Mouse (Mus musculus) cortical plate, adult 2 months (tissue): ENCODE results near the gene B4galt3. TPM values are rescaled to one million over a fixed set of nuclear protein-coding genes. Genes with fewer than 3 reads are reported as not detected.

Experiments used
- H3K27ac ChIP-seq: fragments of 200-500 bp; 2 replicates; pipeline ENCODE4 v1.5.1; 2012; ENCODE audit warnings: low read length, control low read depth, inconsistent platforms; ENCODE audit not compliant: insufficient read depth
- H3K4me1 ChIP-seq: fragments of 200-500 bp; 2 replicates; pipeline ENCODE4 v1.6.1; 2011; ENCODE audit warnings: low read length; ENCODE audit not compliant: control insufficient read depth, insufficient read depth
- H3K4me3 ChIP-seq: fragments of 200-500 bp; 2 replicates; pipeline ENCODE4 v1.5.1; 2011; ENCODE audit warnings: mild to moderate bottlenecking, low read length, control low read depth; ENCODE audit not compliant: insufficient read depth
- CTCF ChIP-seq: fragments of 200-500 bp; IDR thresholded peaks from 2 replicates; pipeline ENCODE4 v1.5.1; 2011; ENCODE audit warnings: mild to moderate bottlenecking, control low read depth, low read length; ENCODE audit not compliant: insufficient read depth; ENCODE audit errors: extremely low read depth
- POLR2A ChIP-seq: fragments of 200-500 bp; IDR thresholded peaks from 2 replicates; pipeline ENCODE4 v1.6.1; 2011; ENCODE audit warnings: mild to moderate bottlenecking, low read length, control low read depth; ENCODE audit not compliant: insufficient read depth; ENCODE audit errors: extremely low read depth
- polyA plus RNA-seq: library from polyadenylated mRNA; depleted of rRNA; stranded (reverse); fragments of >200 nt; gene quantifications from 2 replicates; pipeline ENCODE4 v1.2.3, GENCODE M21; 2012

Gene B4galt3
- polyA plus RNA-seq, 1 experiment: 73.7 TPM

GRCm38 (mm10) chr1:171227879-171228278 lies 42.2 kb upstream of the B4galt3 start:
- Histone ChIP-seq H3K4me3 (no peak overlapping the region), H3K27ac (no peak overlapping the region), H3K4me1 (no peaks in the 10 kb centered on the region)
- no peak for TF ChIP-seq CTCF
- no peak for TF ChIP-seq POLR2A

- Histone ChIP-seq H3K27ac (no peak overlapping the region), H3K4me1 (no peaks in the 10 kb centered on the region), H3K4me3 (no peak overlapping the region)
- no peak for TF ChIP-seq POLR2A
- no peak for TF ChIP-seq CTCF
Observed at GRCm38 (mm10) chr1:171229750-171230149, 40.4 kb upstream of the B4galt3 start.

- no peak overlapping the region for H3K4me3 ChIP-seq
- H3K4me1 ChIP-seq: no peaks in the 10 kb centered on the region
- no peak overlapping the region for H3K27ac ChIP-seq
- TF ChIP-seq CTCF (no peak), POLR2A (no peak)
Observed at GRCm38 (mm10) chr1:171230215-171230614, 39.9 kb upstream of the B4galt3 start.

GRCm38 (mm10) chr1:171231844-171232243 lies 38.3 kb upstream of the B4galt3 start:
- Histone ChIP-seq H3K27ac (no peak overlapping the region), H3K4me3 (no peak overlapping the region), H3K4me1 (no peaks in the 10 kb centered on the region)
- TF ChIP-seq CTCF: no peak
- no peak for TF ChIP-seq POLR2A

- TF ChIP-seq POLR2A (no peak), CTCF (no peak)
- no peak overlapping the region for H3K27ac ChIP-seq
- no peak overlapping the region for H3K4me3 ChIP-seq
- H3K4me1 ChIP-seq: no peaks in the 10 kb centered on the region
Observed at GRCm38 (mm10) chr1:171232348-171232747, 37.8 kb upstream of the B4galt3 start.

- Histone ChIP-seq H3K4me1 (no peaks in the 10 kb centered on the region), H3K27ac (no peak overlapping the region), H3K4me3 (no peak overlapping the region)
- no peak for TF ChIP-seq CTCF
- no peak for TF ChIP-seq POLR2A
Observed at GRCm38 (mm10) chr1:171232800-171233730, 37.1 kb upstream of the B4galt3 start.

GRCm38 (mm10) chr1:171234126-171234525 lies 36.0 kb upstream of the B4galt3 start, which contains the start of gene Fcer1g:
Gene Fcer1g (minus strand): TSS chr1:171234365.
- TF ChIP-seq CTCF (no peak), POLR2A (no peak)
- Histone ChIP-seq H3K4me3 (no peak within 1 kb of the TSS), H3K27ac (no peak within 1 kb of the TSS), H3K4me1 (no peaks in the 10 kb centered on the region)

- TF ChIP-seq CTCF: no peak
- TF ChIP-seq POLR2A: no peak
- Histone ChIP-seq H3K4me3 (no peak overlapping the region), H3K27ac (no peak overlapping the region), H3K4me1 (no peaks in the 10 kb centered on the region)
Observed at GRCm38 (mm10) chr1:171234538-171234937, 35.6 kb upstream of the B4galt3 start.

- no peak overlapping the region for H3K4me3 ChIP-seq
- no peak overlapping the region for H3K27ac ChIP-seq
- TF ChIP-seq POLR2A (no peak), CTCF (no peak)
- no peaks in the 10 kb centered on the region for H3K4me1 ChIP-seq
Observed at GRCm38 (mm10) chr1:171235791-171236190, 34.3 kb upstream of the B4galt3 start.

- TF ChIP-seq CTCF (no peak), POLR2A (no peak)
- Histone ChIP-seq H3K4me3 (no peak overlapping the region), H3K4me1 (no peaks in the 10 kb centered on the region), H3K27ac (no peak overlapping the region)
Observed at GRCm38 (mm10) chr1:171237438-171237837, 32.7 kb upstream of the B4galt3 start.
